Mouse (Mus musculus): ENCODE results near the gene Tbc1d20. TPM values are rescaled to one million over a fixed set of nuclear protein-coding genes. Genes with fewer than 3 reads are reported as not detected.

Tbc1d20 gene
- total RNA-seq, 2 experiments from 2014 or later = 93.0 to 101 TPM

DNA sequence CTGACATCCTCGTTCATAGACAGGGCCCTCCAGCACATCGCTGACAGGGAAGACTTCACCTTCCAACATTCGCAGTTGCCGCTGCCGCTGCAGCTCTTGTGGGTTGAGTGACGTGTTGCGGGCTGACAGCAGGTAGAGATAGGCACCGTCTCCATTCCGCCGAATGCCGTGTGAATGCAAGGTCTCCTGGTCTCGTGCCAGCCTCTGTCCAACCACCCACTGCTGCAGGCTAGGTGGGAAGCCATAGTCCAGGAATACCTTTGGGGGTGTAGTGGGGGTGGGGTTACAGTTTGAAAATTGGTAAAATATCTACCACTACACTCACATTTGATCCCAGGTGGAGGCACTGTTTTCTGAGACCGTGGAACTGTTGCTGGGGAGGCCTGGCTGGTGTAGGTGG, 32.5 kb downstream of the Tbc1d20 start:
- no peak for DNase-seq (ENCODE audit: low spot score in 2 of 2)

DNA sequence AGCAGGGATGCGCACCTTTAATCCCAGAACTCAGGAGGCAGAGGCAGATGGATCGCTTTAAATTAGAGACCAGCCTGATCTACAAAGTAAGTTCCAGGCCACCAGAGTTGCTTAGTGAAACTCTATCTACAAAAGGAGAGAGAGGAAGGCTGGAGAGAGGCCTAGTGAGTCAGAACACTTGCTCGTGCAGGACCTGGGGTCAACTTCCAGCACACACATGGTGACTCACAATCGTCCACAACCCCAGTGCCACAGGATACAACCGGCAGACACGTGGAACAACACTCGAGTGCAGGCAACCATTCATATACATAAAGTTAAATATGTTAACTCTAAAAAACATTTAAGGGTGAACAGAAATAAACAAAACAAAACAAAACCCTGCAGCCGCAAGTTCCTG, 33.0 kb downstream of the Tbc1d20 start:
- DNase-seq (ENCODE audit: low spot score in 2 of 2) = no peak

DNA sequence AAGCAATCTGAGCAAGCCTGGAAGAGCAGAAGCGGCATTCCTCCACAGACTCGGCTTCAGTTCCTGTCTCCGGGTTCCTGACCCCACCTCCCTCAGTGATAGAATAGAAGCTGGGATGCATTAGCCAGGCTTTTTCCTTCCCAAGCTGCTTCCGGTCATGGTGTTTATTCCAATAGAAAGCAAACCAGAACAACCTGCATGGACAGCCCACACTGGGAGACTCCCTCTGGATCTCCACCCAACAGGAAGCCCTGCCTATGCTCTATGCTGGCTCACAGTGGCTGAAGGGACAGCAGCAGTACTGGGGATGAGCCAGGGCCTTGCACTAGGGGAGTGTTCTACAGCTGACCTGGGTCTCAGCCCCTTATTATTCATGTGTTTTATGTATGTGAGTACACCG, 34.4 kb downstream of the Tbc1d20 start:
- no peak for DNase-seq (ENCODE audit: low spot score in 2 of 2)

DNA sequence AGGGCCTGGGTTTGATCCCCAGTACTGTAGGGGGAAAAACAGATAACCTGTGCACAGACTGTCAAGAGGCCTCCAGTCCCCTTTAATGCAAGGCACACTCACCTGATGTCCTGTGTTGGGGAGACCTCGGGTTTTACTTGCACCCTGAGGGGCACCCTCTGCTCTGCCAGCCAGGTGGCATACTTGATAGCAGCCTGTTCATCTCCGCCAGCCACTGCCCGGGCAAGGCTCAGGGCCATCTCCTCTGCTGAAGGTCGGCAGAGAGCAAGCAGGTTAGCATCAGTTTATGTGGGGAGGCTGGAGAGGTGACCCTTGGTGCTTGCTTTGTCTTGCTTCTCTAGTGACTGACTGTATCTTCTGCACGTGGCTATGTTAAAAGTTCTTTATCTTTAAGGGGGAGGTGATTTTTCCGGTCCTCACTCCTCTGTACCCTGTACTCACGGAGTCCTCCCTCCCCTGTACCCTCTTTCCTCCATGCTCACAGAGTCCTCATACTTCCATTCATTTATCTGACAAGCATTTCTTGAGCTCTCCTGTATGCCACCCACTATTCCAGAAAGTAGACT, 37.3 kb downstream of the Tbc1d20 start:
- no peak for DNase-seq (ENCODE audit: low spot score in 2 of 2)

DNA sequence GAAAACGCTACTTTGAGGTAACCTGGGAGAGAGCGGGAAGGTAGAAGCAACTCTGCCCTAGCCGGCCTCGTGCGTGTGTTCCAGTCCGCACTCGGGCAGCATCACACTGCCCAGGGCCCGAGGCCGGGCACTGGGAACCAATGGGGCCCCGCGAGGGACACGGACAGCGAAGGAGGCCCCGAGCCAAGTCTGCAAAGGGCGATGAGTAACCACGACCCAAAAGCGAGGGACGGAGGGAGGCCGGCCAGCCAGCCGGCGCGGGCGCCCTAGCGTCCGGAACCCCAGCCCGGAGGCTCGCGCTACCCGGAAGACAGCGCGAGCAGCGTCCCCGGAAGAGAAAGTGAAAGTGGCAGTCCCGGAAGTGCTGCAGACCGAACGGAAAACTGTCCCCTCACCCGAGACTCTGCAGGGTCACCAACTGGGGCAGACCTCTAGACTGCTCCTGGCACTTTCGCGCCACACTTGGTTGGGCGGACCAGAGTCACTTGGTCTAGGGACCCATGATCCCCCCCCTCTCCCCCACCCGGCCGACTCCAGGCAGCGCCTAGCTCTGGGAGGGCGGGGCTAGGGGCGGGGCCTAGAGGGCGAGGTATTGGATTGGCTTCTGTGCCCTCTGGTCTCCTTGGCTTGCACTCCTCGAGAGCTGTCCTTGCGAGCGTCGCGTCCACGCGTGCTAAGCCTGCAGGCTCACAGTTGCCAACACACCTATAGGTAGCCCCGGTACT, 38.6 kb downstream of the Tbc1d20 start, which contains the start of gene Rbck1:
Rbck1 (minus strand) TSS at position 553 of the 725 bp plus-strand sequence.
- DNase-seq (ENCODE audit: low spot score in 2 of 2) = peak; percentile 69 to 82

DNA sequence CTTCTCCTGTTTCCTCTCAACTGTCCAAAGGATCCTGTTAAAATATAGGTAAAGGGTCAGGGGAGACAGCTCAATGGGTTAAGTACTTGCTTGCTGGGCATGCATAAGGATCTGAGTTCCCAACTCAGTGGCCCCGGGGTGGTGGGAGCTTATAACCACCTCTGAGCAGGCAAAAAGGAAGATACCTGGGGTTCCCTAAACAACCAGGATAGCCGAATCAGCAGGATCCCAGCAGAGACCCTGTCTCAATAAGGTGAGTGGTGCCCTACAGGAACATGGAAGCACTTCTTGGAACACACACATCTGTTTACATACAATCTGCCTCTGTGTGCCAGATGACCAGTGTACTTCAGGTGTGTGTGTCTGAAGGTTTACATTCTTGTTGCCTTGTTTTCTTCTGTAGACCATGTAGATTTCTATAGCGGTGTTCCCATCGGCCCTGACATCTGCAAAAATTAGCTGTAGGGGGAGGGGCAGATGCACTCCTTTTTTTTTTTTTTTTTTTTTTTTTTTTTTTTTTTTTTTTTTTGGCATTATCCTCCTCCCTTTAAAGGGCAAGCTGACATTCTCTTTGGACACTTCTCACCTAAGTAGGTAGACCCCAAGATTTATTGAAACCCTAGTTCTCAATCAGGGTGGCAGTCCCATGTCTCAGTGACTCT, 39.8 kb downstream of the Tbc1d20 start:
- no peak for DNase-seq (ENCODE audit: low spot score in 2 of 2)

DNA sequence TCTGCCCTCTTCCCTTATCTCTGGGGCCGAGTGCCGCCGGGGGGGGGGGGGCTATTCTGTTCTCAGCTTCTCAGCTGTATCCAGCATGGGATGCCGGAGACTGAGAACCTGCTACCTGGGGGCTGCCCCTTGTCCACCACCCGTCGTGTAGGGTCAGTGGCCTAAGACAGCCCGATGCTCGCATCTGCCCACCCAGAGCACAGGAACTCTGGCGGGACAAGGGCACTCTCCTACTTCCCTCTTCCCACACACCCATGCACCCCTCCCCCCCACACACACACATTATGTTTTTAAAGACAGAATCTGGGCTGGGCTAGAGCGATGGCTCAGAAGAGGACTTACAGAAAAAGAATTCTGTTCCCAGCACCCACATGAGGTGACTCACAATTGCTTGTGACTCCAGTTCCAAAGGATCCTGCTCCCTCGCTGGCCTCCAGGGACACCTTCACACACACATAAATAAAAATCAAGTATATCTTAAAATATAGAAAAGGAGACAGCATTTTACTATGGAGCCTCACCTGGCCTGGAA, 41.7 kb downstream of the Tbc1d20 start:
- DNase-seq (ENCODE audit: low spot score in 2 of 2) = no peak

DNA sequence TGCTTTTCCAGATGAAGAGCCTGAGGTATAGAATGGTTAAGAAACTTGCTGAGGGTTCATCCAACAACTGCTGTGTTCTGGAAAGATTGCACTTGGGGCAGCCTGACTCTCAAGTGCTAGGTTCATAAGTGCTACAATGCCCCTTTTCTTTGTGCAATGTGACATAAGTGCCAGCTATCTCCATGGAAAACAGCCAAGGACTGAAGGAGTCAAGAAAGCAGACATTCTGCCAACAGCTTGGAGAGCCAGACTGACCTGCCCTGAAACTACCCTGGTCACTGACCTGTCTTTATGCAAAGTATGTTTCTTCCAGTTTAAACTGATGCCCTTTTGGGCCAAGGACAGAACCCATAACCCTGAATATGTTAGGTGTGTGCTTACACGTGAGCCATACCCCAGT, 43.2 kb downstream of the Tbc1d20 start:
- no peak for DNase-seq (ENCODE audit: low spot score in 2 of 2)

DNA sequence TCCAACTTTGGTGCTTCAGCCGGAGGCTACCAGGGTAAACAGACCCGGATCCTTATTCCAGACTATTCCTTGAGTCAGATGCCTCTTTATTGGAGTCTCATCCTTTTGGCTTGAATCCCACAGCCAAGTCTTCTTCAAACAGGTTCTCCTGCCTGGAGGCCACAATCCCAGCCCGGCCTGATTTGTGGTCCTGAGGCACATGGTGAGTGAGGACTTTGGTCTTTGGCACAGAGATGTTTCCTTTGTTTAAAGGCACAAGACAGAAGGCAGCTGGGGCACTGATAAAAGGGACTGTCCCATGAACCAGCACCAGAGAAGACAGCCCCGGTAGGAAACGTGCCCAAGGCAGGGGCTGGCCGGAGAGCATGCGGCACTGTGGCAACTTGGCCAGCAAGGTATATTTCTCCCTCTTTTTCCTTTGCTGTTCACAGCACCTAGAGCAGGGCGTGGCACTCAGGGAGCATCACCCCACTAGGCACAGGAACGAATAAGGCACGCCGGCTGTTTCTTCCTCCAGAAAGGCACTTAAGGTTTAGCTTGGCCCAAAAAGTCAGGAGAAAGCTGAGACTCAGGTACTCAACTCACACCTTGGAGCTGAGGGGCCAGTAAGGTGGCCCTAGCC, 44.1 kb downstream of the Tbc1d20 start:
- no peak for DNase-seq (ENCODE audit: low spot score in 2 of 2)

DNA sequence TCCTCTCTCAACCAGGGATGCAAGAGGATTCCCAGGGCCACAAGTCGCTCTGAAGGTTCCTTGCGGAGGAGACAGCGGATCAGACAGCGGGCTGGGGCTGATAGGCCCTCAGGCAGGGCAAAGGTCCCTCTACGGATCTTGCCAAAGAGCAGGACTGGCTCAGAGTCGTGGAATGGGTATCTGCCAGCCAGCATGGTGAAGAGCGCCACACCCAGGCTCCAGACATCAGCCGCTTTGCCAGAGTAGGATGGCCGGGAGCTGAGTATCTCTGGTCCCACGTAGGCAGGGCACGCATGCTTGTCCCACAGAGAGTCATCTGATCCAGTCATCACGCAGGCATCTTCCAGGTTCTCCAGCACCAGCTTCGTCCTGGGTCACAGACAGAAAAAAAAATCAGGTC, 44.7 kb downstream of the Tbc1d20 start:
- DNase-seq (ENCODE audit: low spot score in 2 of 2) = no peak

DNA sequence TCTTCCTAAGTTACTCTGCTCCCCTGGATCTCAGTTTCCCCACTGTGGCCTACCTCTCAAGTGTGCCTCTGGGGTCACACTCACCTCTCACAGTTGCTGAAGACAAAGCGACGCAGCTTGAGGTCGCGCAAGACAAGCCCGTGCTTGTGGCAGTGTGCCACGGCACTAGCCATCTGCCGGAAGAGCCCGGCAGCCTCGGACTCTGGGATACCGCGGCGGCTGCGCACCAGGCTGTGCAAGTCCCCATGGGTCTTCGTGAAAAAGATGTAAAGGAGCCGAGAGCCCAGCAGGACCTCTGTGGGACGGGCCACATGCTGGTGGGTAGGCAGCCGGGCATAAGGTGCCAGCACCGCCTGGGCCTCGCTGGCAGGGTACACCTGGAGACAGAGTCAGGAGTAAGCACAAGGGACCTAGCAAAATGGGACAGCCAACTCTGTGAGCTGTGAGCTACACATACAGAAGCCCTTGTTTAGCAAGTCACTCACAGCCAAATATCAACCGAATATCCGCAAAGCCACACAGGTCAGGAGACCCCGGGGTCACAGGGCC, 46.1 kb downstream of the Tbc1d20 start:
- no peak for DNase-seq (ENCODE audit: low spot score in 2 of 2)

DNA sequence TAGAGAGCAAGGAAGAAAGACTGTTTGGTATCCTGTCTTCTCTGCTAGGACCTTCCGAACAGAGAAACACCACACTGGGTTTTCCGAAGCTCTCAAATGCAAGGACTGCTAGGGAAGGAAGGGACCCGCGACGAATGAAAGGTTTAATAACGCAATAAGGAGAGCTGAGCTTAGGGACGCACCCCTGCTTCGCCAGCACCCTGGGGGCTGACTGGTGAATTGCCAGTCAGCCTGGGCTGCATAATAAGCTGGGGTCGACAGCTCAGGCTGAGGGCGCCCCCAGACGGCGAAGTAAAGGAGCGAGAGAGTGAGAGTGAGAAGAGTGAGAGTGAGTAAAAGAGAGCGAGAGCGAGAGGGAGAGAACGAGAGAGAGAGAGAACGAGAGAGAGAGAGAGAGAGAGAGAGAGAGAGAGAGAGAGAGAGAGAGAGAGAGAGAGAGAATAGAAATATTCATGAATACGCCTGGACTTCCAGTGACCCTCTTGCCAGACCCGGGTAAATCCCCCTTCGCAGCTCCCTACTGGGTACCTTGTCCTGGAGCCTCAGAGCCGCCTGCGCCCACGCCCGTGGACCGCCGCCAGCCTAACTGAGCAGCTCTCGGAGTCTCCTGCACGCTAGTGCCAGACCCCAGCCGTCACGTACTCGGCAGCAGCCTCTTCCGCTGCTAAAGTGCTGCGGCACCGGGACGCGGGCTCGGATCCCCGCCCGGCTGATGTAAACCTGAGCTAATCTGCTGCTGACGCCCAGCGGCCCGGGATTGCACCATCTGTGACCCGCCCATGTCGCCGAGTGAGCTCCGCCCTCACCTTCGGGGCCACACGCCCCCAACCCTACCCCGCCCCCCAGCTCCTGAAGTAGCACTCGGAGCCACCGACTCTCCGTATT, 49.9 kb downstream of the Tbc1d20 start, which contains the start of gene Trib3:
Trib3 (minus strand) TSS at position 704 of the 885 bp plus-strand sequence.
- DNase-seq (ENCODE audit: low spot score in 2 of 2) = peak; percentile 51 to 64

DNA sequence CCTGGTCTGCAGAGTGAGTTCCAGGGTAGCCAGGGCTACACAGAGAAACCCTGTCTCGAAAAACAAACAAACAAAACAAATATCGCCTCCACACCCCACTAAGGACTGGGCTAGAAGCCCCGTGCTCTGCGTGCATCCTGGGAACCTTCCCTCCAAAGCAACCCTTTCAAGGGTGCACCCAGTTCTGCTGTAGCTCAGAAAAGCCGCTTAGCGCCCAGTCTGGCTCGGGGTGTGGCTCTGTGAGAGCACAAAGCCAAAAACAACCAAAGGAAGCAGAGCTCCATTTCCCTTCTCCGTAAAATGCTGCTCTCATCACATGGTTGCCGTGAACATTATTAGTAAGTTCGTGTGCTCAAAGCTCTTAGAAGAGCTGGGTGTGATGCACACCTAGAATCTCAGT, 50.7 kb downstream of the Tbc1d20 start:
- DNase-seq (ENCODE audit: low spot score in 2 of 2) = no peak

DNA sequence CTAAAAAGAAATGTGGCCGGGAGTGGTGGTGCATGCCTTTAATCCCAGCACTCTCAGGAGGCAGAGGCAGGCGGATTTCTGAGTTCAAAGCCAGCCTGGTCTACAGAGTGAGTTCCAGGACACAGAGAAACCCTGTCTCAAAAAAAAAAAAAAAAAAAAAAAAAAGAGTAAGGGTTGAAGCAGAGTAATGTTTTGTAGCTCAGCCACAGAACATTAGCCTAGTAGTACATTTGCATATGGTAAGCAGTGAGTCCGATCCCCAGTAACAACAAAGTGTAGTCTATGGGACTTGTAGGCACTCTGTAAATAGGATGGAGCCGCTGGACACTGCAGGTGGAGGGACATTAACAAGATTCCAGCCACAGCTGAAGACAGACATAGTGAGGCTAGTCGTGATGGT, 51.3 kb downstream of the Tbc1d20 start:
- DNase-seq (ENCODE audit: low spot score in 2 of 2) = no peak

DNA sequence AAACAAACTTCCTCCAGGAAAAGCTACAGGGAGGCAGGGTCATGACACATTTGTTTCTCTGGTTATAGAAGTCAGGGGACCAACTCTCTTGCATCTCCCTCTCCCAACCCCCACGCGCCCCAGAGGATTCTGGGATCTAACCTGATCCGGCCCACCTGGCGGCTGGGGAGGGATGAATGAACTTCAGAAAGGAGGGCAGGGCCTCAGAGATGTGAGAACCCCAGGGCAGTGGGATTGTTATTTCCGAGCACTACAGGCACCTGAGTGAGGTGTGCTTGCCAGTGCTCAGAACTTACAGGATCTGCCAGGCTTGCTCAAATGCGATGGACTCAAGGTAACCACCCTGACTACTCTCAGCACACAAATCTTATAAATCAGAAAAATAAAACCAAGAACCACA, 51.8 kb downstream of the Tbc1d20 start:
- DNase-seq (ENCODE audit: low spot score in 2 of 2) = no peak

DNA sequence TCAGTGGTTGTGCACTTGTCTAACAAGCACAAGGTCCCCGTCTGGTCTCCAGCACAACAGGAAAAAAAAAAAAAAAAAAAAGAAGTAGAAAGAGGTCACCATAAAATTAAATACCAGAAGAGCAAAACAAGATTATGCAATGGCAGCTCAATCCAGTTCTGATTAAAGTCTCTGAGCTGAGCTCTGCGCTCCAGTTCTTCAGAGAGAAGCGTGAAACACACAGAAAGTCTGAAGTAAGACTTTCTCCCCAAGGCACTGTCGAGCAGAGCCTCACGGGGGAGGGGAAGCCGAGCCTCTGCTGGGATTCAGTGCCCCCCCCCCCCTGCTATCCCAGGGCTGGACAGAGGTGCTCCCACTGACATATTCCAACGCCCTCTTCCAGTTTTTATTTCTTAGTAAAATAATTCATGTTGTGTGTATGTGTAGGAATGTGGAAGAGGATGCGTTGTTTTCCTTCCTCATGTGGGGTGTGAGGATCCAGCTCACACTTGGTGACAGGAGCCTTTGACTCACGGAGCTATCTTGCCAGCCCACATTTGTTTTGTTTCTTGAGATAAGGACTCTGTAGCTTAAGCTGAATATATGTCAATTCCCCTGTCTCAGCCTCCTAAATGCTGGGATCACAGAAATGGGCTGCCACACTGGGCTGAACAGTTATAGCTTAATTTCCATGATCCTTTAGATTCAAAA, 53.3 kb downstream of the Tbc1d20 start:
- no peak for DNase-seq (ENCODE audit: low spot score in 2 of 2)

DNA sequence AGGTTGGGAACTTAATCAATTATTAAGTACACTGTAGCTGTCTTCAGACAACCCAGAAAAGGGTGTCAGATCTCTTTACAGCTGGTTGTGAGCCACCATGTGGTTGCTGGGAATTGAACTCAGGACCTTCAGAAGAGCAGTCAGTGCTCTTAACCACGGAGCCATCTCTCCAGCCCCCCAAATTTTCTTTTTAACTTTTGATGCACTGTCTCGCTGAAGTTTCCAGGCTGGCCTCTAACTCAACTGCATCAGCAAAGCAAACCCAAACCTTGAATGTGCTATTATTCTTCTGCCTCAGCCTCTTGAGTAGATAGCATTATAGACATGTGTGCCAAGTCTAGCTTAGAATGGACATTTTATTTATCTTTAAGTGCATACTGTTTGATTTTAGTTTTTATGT, 54.1 kb downstream of the Tbc1d20 start:
- no peak for DNase-seq (ENCODE audit: low spot score in 2 of 2)

DNA sequence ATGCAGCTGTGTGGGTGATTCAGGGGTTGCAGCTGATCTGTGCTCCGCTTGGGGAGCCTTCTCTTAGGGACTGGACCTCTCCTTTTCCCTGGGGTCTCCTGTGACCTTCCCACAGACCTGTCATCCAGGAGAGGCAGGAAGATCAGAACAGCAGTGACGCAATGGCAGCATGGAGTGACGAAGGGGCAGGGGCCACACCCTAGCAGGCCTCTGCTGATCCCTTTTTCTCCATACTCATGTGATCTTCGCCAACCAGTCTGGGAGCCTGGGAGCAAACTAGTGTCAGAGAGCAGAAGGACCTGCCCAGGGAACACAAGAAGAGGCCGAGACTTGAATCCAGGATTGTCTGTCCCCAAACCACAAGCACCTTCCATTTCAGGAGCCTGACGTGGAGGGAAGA, 55.6 kb downstream of the Tbc1d20 start:
- DNase-seq (ENCODE audit: low spot score in 2 of 2) = no peak

DNA sequence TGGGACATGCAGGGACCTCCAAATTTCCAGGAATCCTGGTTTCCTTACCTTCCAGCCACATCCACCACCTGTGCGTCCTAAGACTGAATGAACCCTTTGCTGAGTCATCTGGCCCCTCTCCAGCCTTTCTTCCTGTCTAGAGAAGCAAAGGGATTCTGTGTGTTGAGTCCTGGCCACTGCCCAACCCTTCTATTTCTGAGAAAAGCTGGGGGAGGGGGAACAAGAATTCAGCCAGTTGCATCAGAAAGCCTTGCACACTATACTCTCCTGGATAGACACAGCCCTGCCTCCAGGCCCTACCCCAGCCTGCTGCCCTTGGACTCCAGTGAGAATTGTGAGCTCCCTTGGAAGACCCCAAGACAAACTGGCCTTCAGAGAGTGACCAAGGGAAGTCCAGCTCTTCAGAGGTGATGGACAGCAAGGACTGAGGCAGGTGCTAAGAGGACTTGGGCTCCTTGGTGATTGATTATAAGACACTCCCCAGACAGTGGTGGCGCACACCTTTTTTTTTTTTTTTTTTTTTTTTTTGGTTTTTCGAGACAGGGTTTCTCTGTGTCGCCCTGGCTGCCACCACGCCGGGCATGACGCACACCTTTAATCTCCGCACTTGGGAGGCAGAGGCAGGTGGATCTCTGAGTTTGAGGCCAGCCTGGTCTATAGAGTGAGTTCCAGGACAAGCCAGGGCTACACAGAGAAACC, 56.4 kb downstream of the Tbc1d20 start:
- DNase-seq (ENCODE audit: low spot score in 2 of 2) = peak in 1 of 2 experiments; percentile 21

Measured in adrenal gland, postnatal 4 days (tissue).